ENCODE assay signal across 8 mouse cellular contexts in genomic region chr1:52675561-52676551, GRCm38 (mm10). TPM values are rescaled to one million over a fixed set of nuclear protein-coding genes. Genes with fewer than 3 reads are reported as not detected.
A peak's percentile ranks its signal among the peaks of the same experiment; 100 is the strongest.
DNase-seq lines count a peak whose midpoint lies in the region; ATAC-seq lines count a peak whose summit lies in the region.
"Had no signal": no experiment of that assay in that cellular context is flagged by ENCODE, and none has a peak within 500 bp of the region (broad histone marks: within the 10 kb centered on the region; RNA-seq: fewer than 3 reads in every experiment).

No protein-coding gene starts in this region.

- no peaks in the 10 kb centered on the region for H3K9me3 ChIP-seq in midbrain, embryonic 16.5 days (replicated peaks; ENCODE audit: control insufficient read depth, low read length, poor library complexity, severe bottlenecking)
- H3K9me3 ChIP-seq in midbrain, embryonic 11.5 days (ENCODE audit: control insufficient read depth, low read length) = no peaks in the 10 kb centered on the region
- no peaks in the 10 kb centered on the region for H3K9me3 ChIP-seq in heart, embryonic 10.5 days
- no peaks in the 10 kb centered on the region for H3K9me3 ChIP-seq in kidney, embryonic 15.5 days (replicated peaks)
- H3K9me3 ChIP-seq in stomach, embryonic 16.5 days (replicated peaks; ENCODE audit: control insufficient read depth, low read length) = no peaks in the 10 kb centered on the region

- no peaks in the 10 kb centered on the region for H3K36me3 ChIP-seq in midbrain, embryonic 16.5 days (ENCODE audit: control insufficient read depth, insufficient read depth, low read length)
- no peaks in the 10 kb centered on the region for H3K36me3 ChIP-seq in midbrain, embryonic 11.5 days (ENCODE audit: control insufficient read depth, insufficient read depth, low read length)
- no peaks in the 10 kb centered on the region for H3K36me3 ChIP-seq in heart, embryonic 10.5 days
- H3K36me3 ChIP-seq in kidney, embryonic 15.5 days = no peaks in the 10 kb centered on the region
- no peaks in the 10 kb centered on the region for H3K36me3 ChIP-seq in stomach, embryonic 16.5 days (ENCODE audit: control insufficient read depth, insufficient read depth, low read length)

- H3K4me2 ChIP-seq in midbrain, embryonic 16.5 days (ENCODE audit: low read length) = no peak overlapping the region
- H3K4me2 ChIP-seq in midbrain, embryonic 11.5 days = no peak overlapping the region
- H3K4me2 ChIP-seq in kidney, embryonic 15.5 days = no peak overlapping the region
- no peak overlapping the region for H3K4me2 ChIP-seq in stomach, embryonic 16.5 days (ENCODE audit: low read depth, low read length)

- no peak for DNase-seq in midbrain, embryonic 11.5 days (ENCODE audit: low spot score, missing footprints)
- DNase-seq in heart, embryonic 10.5 days (ENCODE audit: low spot score) = no peak
- no peak for DNase-seq in ovary, postnatal 36 days (ENCODE audit: low spot score)
- no peak for DNase-seq in embryo, embryonic 10 days (ENCODE audit: low spot score)

- H3K9ac ChIP-seq in midbrain, embryonic 16.5 days (ENCODE audit: low read depth, low read length) = no peak overlapping the region
- H3K9ac ChIP-seq in midbrain, embryonic 11.5 days (ENCODE audit: low read length) = no peak overlapping the region
- no peak overlapping the region for H3K9ac ChIP-seq in kidney, embryonic 15.5 days
- peak overlapping the region; percentile 34; the same call in 1 of the 2 replicates for H3K9ac ChIP-seq in stomach, embryonic 16.5 days (ENCODE audit: low read length)
- H3K9ac ChIP-seq: liver, embryonic 14.5 days had no signal

- H3K4me1 ChIP-seq in midbrain, embryonic 16.5 days (ENCODE audit: control insufficient read depth, insufficient read depth, low read length) = peaks cover 2% of the 10 kb centered on the region; the same call in 1 of the 2 replicates
- H3K4me1 ChIP-seq in midbrain, embryonic 11.5 days (ENCODE audit: control insufficient read depth, insufficient read depth, low read length) = no peaks in the 10 kb centered on the region
- 0 out of 2 replicates have a peak, but pooled peaks cover 8% of the 10 kb centered on the region for H3K4me1 ChIP-seq in heart, embryonic 10.5 days
- H3K4me1 ChIP-seq in kidney, embryonic 15.5 days = peaks cover 7% of the 10 kb centered on the region
- peaks cover 11% of the 10 kb centered on the region for H3K4me1 ChIP-seq in stomach, embryonic 16.5 days (ENCODE audit: control insufficient read depth, insufficient read depth, low read length)

- H3K27ac ChIP-seq in midbrain, embryonic 16.5 days (ENCODE audit: low read length) = no peak overlapping the region
- no peak overlapping the region for H3K27ac ChIP-seq in midbrain, embryonic 11.5 days (ENCODE audit: low read depth, low read length)
- H3K27ac ChIP-seq in heart, embryonic 10.5 days = peak overlapping the region; percentile 75; the same call in 1 of the 2 replicates
- 0 out of 2 replicates have a peak overlapping the region, but pooled peaks have one; percentile 37 for H3K27ac ChIP-seq in kidney, embryonic 15.5 days
- peak overlapping the region; percentile 66 for H3K27ac ChIP-seq in stomach, embryonic 16.5 days (ENCODE audit: low read length)
- H3K27ac ChIP-seq: liver, embryonic 14.5 days had no signal

- no peaks in the 10 kb centered on the region for H3K27me3 ChIP-seq in midbrain, embryonic 16.5 days (ENCODE audit: control insufficient read depth, insufficient read depth, low read depth, low read length)
- no peaks in the 10 kb centered on the region for H3K27me3 ChIP-seq in midbrain, embryonic 11.5 days (ENCODE audit: control insufficient read depth, insufficient read depth, low read length)
- no peaks in the 10 kb centered on the region for H3K27me3 ChIP-seq in heart, embryonic 10.5 days (ENCODE audit: insufficient read depth, poor library complexity, severe bottlenecking)
- H3K27me3 ChIP-seq in kidney, embryonic 15.5 days = no peaks in the 10 kb centered on the region
- H3K27me3 ChIP-seq in stomach, embryonic 16.5 days (ENCODE audit: control insufficient read depth, insufficient read depth, low read length) = no peaks in the 10 kb centered on the region

- 75% methylated on average over 7 of the region's 7 CpGs for WGBS in midbrain, embryonic 16.5 days
- 79% methylated on average over 7 of the region's 7 CpGs for WGBS in midbrain, embryonic 11.5 days
- 62% methylated on average over 7 of the region's 7 CpGs for WGBS in heart, embryonic 10.5 days
- 50% methylated on average over 7 of the region's 7 CpGs for WGBS in kidney, embryonic 15.5 days
- WGBS in stomach, embryonic 16.5 days = 43% methylated on average over 7 of the region's 7 CpGs

- peak; percentile 34; the same call in 1 of the 2 replicates for ATAC-seq in midbrain, embryonic 16.5 days
- no peak for ATAC-seq in midbrain, embryonic 11.5 days (ENCODE audit: low FRiP score)
- ATAC-seq in kidney, embryonic 15.5 days (replicated peaks; ENCODE audit: low FRiP score) = peak; percentile 25; the same call in 1 of the 2 replicates
- 0 out of 2 replicates have a peak, but pooled peaks have one; percentile 48 for ATAC-seq in stomach, embryonic 16.5 days (ENCODE audit: insufficient read depth, low FRiP score)

- no peak overlapping the region for H3K4me3 ChIP-seq in midbrain, embryonic 16.5 days (ENCODE audit: low read depth, low read length)
- H3K4me3 ChIP-seq in midbrain, embryonic 11.5 days (ENCODE audit: low read depth, low read length) = no peak overlapping the region
- no peak overlapping the region for H3K4me3 ChIP-seq in heart, embryonic 10.5 days
- H3K4me3 ChIP-seq in kidney, embryonic 15.5 days (replicated peaks) = no peak overlapping the region
- no peak overlapping the region for H3K4me3 ChIP-seq in stomach, embryonic 16.5 days (replicated peaks; ENCODE audit: low read length)

RNA-seq across cellular contexts. Expression of gene Nemp2, which starts 45.4 kb away (rescaled TPM):
- 5.0 and 5.6 TPM in 2 replicates for polyA plus RNA-seq in midbrain, embryonic 16.5 days (2015; fragmentation: Nextera tagmentation; extraction: Ambion mirVana)
- polyA plus RNA-seq in midbrain, embryonic 11.5 days (2014; fragmentation: Nextera tagmentation; extraction: Ambion mirVana) = 9.2 and 12.6 TPM in 2 replicates
- 6.3 and 6.6 TPM in 2 replicates for polyA plus RNA-seq in heart, embryonic 10.5 days (2016; fragmentation: Nextera tagmentation; extraction: Ambion mirVana)
- 10.0 and 11.3 TPM in 2 replicates for polyA plus RNA-seq in kidney, embryonic 15.5 days (2015; fragmentation: Nextera tagmentation; extraction: Ambion mirVana)
- polyA plus RNA-seq in stomach, embryonic 16.5 days (2015; fragmentation: Nextera tagmentation; extraction: Ambion mirVana) = 8.4 and 9.1 TPM in 2 replicates

RNA-seq across cellular contexts. Expression of gene Mfsd6, which starts 51.4 kb away (rescaled TPM):
- 12.1 and 12.3 TPM in 2 replicates for polyA plus RNA-seq in midbrain, embryonic 16.5 days (2015; fragmentation: Nextera tagmentation; extraction: Ambion mirVana)
- polyA plus RNA-seq in midbrain, embryonic 11.5 days (2014; fragmentation: Nextera tagmentation; extraction: Ambion mirVana) = 3.1 and 3.4 TPM in 2 replicates
- polyA plus RNA-seq in heart, embryonic 10.5 days (2016; fragmentation: Nextera tagmentation; extraction: Ambion mirVana) = 2.0 and 2.2 TPM in 2 replicates
- 3.0 and 3.1 TPM in 2 replicates for polyA plus RNA-seq in kidney, embryonic 15.5 days (2015; fragmentation: Nextera tagmentation; extraction: Ambion mirVana)
- polyA plus RNA-seq in stomach, embryonic 16.5 days (2015; fragmentation: Nextera tagmentation; extraction: Ambion mirVana) = 5.2 and 6.1 TPM in 2 replicates

Comparison
In these comparisons a context has a peak if more than half of its experiments do, and no peak if none do; other contexts are left out.
1. H3K27ac ChIP-seq: peak in heart, embryonic 10.5 days (single experiment), kidney, embryonic 15.5 days (single experiment) and stomach, embryonic 16.5 days (single experiment); none in midbrain, embryonic 16.5 days (single experiment) and midbrain, embryonic 11.5 days (single experiment).